Mouse (Mus musculus) lung, postnatal 0 days (tissue): ENCODE results near the gene Hsd17b2.

ENCODE experiments used
- CTCF ChIP-seq: IDR thresholded peaks from 2 replicates; pipeline ENCODE4 v1.5.1; 2016; ENCODE audit warnings: antibody characterized with exemption, mild to moderate bottlenecking
- EP300 ChIP-seq: IDR thresholded peaks from 2 replicates; pipeline ENCODE4 v1.6.1; 2016; ENCODE audit warnings: antibody characterized with exemption, mild to moderate bottlenecking, control low read depth

DNA sequence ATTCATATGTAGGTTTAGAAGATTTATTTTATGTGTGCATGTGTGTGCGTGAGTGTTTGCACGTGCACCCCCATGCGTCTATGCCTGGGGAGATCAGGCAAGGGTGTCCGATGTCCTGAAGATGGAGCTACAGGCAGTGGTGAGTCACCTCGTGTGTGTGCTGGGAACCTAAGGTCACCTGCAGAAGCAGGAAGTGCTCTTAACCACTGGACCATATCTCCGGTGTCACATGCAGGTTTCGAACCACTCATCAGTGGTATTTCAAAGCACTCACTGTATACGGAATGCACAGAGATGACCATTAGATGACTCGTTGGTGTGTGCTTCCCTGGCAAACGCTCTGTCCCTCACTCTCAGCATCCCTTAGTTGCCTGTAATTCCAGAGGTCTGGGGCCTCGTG, 56.2 kb downstream of the Hsd17b2 start:
- TF ChIP-seq EP300 (no peak), CTCF (no peak)
